Mouse (Mus musculus): ENCODE measurements around the gene Ice1.

GRCm38 (mm10) chr13:70567889-70568288 is 69.5 kb downstream of the Ice1 start:
- no peak for TF ChIP-seq CTCF (IDR thresholded peaks at IDR 0.05; ENCODE audit: low read depth, low read length)
- TF ChIP-seq POLR2A (IDR thresholded peaks at IDR 0.05; ENCODE audit: borderline replicate concordance, low read depth, low read length): no peak
